Mouse (Mus musculus) liver, embryonic 14.5 days (tissue): ENCODE measurements around the gene Clcn6. TPM values are rescaled to one million over a fixed set of nuclear protein-coding genes. Genes with fewer than 3 reads are reported as not detected.

ENCODE experiments used
- ATAC-seq: fragments of 200-750 bp; cut with Nextera tagmentation; 2 replicates; pipeline ENCODE4 v1.8.0; 2017; ENCODE audit warnings: moderate number of reproducible peaks, mild to moderate bottlenecking, moderate library complexity; ENCODE audit not compliant: insufficient read depth
- DNase-seq, 3 experiments: peaks; one replicate each; pipeline ENCODE4 v3.0.0-alpha.2; 2012 to 2013; ENCODE audit warnings: low read depth in 3 of 3, low spot score in 3 of 3
- H3K27ac ChIP-seq: fragments of 300-500 bp; sonication (generic); 2 replicates; pipeline ENCODE4 v1.5.1; 2014; ENCODE audit warnings: moderate library complexity, mild to moderate bottlenecking, control low read depth, inconsistent platforms
- H3K27me3 ChIP-seq: fragments of 300-500 bp; sonication (generic); 2 replicates; pipeline ENCODE4 v1.6.1; 2014; ENCODE audit warnings: mild to moderate bottlenecking, low read length, moderate library complexity; ENCODE audit not compliant: control insufficient read depth, insufficient read depth
- H3K36me3 ChIP-seq: fragments of 300-500 bp; sonication (generic); replicated peaks from 2 replicates; pipeline ENCODE4 v1.6.1; 2014; ENCODE audit warnings: low read depth; ENCODE audit not compliant: control insufficient read depth, insufficient read depth
- H3K4me1 ChIP-seq, 2 experiments: fragments of 200-500 bp in 1 of 2; fragments of 300-500 bp in 1 of 2; sonication (generic) in 1 of 2; replicated peaks; 2 replicates each; pipeline ENCODE4 v1.6.1; 2012 to 2014; ENCODE audit warnings: antibody characterized with exemption in 1 of 2, inconsistent platforms in 1 of 2, low read length in 1 of 2; ENCODE audit not compliant: control insufficient read depth in 2 of 2, insufficient read depth in 2 of 2
- H3K4me2 ChIP-seq: fragments of 300-500 bp; sonication (generic); 2 replicates; pipeline ENCODE4 v1.6.1; 2014; ENCODE audit warnings: low read depth, mild to moderate bottlenecking, control low read depth, moderate library complexity
- H3K4me3 ChIP-seq, 2 experiments: fragments of 200-500 bp in 1 of 2; fragments of 300-500 bp in 1 of 2; sonication (generic) in 1 of 2; 2 replicates each; pipeline ENCODE4 v1.5.1; 2012 to 2014; ENCODE audit warnings: low read depth in 2 of 2, low read length in 2 of 2, mild to moderate bottlenecking in 2 of 2, control low read depth in 1 of 2, inconsistent platforms in 1 of 2, moderate library complexity in 1 of 2; ENCODE audit not compliant: insufficient read depth in 1 of 2
- H3K9ac ChIP-seq: fragments of 300-500 bp; sonication (generic); replicated peaks from 2 replicates; pipeline ENCODE4 v1.6.1; 2014; ENCODE audit warnings: mild to moderate bottlenecking, control low read depth, moderate library complexity
- H3K9me3 ChIP-seq: fragments of 300-500 bp; sonication (generic); 2 replicates; pipeline ENCODE4 v1.6.1; 2016; ENCODE audit warnings: low read length, mixed read lengths; ENCODE audit not compliant: control insufficient read depth
- CTCF ChIP-seq: IDR thresholded peaks from 2 replicates; pipeline ENCODE4 v1.5.1; 2016; ENCODE audit warnings: antibody characterized with exemption, low read depth, control low read depth
- EP300 ChIP-seq: IDR thresholded peaks from 2 replicates; pipeline ENCODE4 v1.6.1; 2016; ENCODE audit warnings: antibody characterized with exemption, low read depth
- WGBS: fragments of 180-500 bp; shearing (Covaris S2); extraction: QIAGEN DNeasy Blood & Tissue Kit; methylation state at CpG from one replicate; pipeline ENCODE4 v1.1.7; 2014; ENCODE audit not compliant: insufficient replicate concordance; 5-methylcytosine and 5-hydroxymethylcytosine counted together
- polyA plus RNA-seq, 2 experiments: library from polyadenylated mRNA; depleted of rRNA in 1 of 2; stranded (reverse) in 1 of 2; unstranded in 1 of 2; fragments of >200 nt; fragmentation: Nextera tagmentation in 1 of 2; extraction: Ambion mirVana in 1 of 2; gene quantifications; 2 replicates each; pipeline versions ENCODE4 v1.2.1 to v1.2.3; 2012 to 2014

Clcn6 gene
- polyA plus RNA-seq, 2 experiments = 0.66 to 2.4 TPM

DNA sequence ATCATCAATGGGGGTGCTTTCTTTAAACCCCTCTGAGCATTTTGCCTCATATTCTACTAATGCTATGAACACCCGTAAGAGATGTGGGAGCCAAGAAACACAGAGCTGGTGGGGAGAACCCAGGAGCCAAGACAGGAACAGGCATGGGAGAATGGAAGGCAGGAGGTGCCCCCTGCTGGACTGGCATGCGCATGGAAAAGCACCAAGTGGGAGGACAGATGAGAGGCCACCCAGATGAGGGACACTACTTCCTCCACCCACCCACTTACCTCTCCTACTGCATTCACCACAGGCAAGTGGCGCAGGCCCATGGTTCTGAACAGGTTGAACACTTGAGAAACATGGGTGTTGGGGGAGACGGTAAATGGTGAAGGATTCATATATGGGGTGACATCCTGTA lies 30.2 kb downstream of the Clcn6 start:
- peak in 1 of 3 experiments; percentile 6 for DNase-seq
- no peaks in the 10 kb centered on the region for H3K36me3 ChIP-seq

DNA sequence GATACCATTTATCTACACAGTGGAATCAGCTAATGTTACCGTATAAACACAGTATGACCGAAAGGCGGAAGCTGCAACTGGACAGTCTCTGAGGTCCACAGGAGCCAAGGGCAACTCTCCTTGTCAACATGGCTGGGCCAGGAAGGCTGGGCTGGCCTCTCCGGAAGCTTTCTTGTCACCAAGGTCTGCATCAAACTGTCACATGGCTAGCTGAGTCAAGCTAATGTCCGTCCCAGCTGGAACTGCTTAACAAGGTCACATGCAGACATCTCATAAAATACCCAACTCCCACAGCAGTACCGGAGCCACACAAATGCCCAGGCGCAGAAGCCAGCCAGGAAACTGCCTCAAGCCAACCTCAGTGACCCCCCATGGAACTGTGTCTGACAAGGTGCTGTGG lies 34.3 kb downstream of the Clcn6 start:
- no peak for ATAC-seq
- DNase-seq = no peak
- no peak overlapping the region for H3K27ac ChIP-seq

More for the DNA sequence above, 30.2 kb downstream of the Clcn6 start:
- Histone ChIP-seq H3K4me1 (no peaks in the 10 kb centered on the region), H3K27me3 (no peaks in the 10 kb centered on the region), H3K27ac (no peak overlapping the region), H3K4me3 (no peak overlapping the region), H3K9ac (no peak overlapping the region), H3K9me3 (no peaks in the 10 kb centered on the region), H3K4me2 (no peak overlapping the region)
- WGBS = 77% methylated on average over 4 of the region's 4 CpGs
- TF ChIP-seq CTCF = peak; percentile 76
- TF ChIP-seq EP300 = no peak
- ATAC-seq = no peak

DNA sequence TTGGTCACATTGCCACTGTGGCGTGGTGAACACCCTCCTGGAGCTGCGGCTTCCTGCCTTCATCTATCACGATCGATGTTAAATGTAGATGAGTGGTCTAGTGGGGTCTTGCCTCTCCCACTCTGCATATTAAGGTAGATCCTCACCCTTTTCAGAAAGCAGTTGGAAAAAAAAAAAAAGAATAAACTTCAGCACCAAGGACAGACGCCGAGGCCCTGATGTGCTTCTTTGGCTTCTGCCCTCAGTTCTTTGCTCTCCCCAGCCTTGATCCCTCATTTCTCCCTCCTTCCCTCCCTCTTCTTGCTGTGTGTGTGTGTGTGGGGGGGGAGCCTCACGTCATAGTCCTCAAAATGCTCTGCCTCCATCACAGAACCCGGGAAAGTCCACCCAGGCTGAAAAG lies 36.8 kb downstream of the Clcn6 start:
- no peaks in the 10 kb centered on the region for H3K36me3 ChIP-seq
- no peak overlapping the region for H3K9ac ChIP-seq
- no peak for TF ChIP-seq CTCF
- TF ChIP-seq EP300 = no peak
- no peak for DNase-seq
- H3K27ac ChIP-seq = no peak overlapping the region
- ATAC-seq = no peak
- H3K4me1 ChIP-seq = no peaks in the 10 kb centered on the region
- H3K27me3 ChIP-seq = no peaks in the 10 kb centered on the region
- H3K9me3 ChIP-seq = no peaks in the 10 kb centered on the region
- H3K4me2 ChIP-seq = no peak overlapping the region
- no peak overlapping the region for H3K4me3 ChIP-seq
- WGBS = 34% methylated on average over 8 of the region's 8 CpGs

More for the DNA sequence above, 34.3 kb downstream of the Clcn6 start:
- no peak for TF ChIP-seq EP300
- TF ChIP-seq CTCF = no peak
- Histone ChIP-seq H3K9ac (no peak overlapping the region), H3K9me3 (no peaks in the 10 kb centered on the region), H3K4me3 (no peak overlapping the region), H3K4me1 (no peaks in the 10 kb centered on the region), H3K27me3 (no peaks in the 10 kb centered on the region), H3K4me2 (no peak overlapping the region), H3K36me3 (no peaks in the 10 kb centered on the region)
- WGBS = 79% methylated on average over 7 of the region's 7 CpGs

DNA sequence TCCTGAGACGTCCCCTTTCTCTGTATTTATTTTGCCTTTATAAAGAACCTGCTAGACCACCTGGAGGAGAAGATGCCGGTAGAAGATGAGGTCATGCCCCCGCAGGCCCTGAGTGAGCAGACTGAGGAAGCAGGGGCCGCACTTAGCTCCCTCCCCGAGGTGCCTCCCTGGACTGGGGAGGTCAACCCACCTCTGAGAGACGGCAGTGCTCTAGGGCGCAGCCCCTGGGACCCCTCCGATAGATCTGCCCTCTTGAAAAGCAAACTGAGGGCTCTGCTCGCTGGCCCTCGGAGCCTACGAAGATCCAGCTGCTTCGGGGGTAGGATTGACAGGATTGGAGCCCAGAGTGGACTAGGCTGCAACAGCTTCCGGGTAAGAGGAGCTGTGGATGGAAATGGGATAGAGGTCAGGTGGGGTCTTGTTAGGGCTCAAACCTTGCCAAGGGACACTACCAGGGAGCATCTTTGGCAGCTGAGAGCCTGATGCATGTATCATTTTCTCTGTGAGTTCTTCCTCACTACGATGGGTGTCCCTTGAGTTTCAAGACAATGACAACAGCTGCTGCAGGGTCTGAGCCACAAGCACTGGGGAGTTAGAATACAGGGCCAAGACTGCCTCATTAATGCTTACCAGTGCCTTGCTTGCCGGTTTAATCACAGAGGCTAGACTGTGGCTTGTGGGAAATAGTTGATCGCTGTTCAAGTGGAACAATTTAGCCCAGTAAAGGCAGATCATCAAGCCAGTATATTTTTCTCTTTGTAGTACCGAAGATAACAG lies 37.4 kb downstream of the Clcn6 start:
- Histone ChIP-seq H3K9me3 (no peaks in the 10 kb centered on the region), H3K27me3 (no peaks in the 10 kb centered on the region), H3K36me3 (no peaks in the 10 kb centered on the region), H3K4me3 (no peak overlapping the region), H3K9ac (no peak overlapping the region), H3K27ac (no peak overlapping the region), H3K4me1 (no peaks in the 10 kb centered on the region), H3K4me2 (no peak overlapping the region)
- ATAC-seq = no peak
- no peak for TF ChIP-seq EP300
- no peak for TF ChIP-seq CTCF
- 72% methylated on average over 17 of the region's 17 CpGs for WGBS
- DNase-seq = no peak

DNA sequence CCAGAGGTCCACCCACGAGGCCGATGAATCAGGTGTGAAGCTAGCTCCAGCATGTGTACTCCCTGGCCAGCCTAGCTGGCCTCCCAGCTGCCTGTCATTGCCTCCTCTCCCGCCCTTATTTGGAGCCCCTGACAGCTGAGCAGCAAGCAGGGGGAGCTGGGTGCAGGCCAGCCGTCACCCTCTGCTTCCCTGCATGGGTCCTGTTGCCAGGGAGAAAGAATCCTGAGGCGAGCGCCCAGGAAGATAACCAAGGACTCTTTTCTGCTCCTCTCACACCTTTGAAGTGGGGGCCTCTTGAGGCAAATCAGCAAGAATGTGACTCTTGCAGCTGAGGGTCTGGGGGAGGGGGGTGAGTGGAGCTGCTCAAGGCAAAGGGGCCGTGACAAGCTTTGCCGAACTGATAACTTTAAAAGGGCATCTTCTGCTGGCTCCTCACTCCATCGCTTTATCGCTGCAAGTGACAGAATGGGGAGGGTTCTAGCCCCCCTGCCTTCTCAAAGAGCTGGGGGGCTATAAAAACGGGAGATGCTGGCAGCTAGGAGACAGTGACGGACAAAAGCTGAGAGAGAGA lies 38.3 kb downstream of the Clcn6 start, which contains the start of gene Nppa:
TSS of gene Nppa (plus strand) at position 521 of the 571 bp plus-strand sequence.
- ATAC-seq (no peak), DNase-seq (no peak)
- Histone ChIP-seq H3K27me3 (no peaks in the 10 kb centered on the region), H3K4me3 (no peak within 1 kb of the TSS), H3K4me2 (no peak within 1 kb of the TSS), H3K9me3 (no peaks in the 10 kb centered on the region), H3K27ac (no peak within 1 kb of the TSS), H3K4me1 (no peaks in the 10 kb centered on the region), H3K9ac (no peak within 1 kb of the TSS), H3K36me3 (no peaks in the 10 kb centered on the region)
- TF ChIP-seq CTCF = no peak
- no peak for TF ChIP-seq EP300
- WGBS = 29% methylated on average over 12 of the region's 12 CpGs
